Mouse (Mus musculus) hindbrain, embryonic 16.5 days (tissue): ENCODE results near the gene Ubald2. TPM values are rescaled to one million over a fixed set of nuclear protein-coding genes. Genes with fewer than 3 reads are reported as not detected.

Source experiments
- ATAC-seq: fragments of 200-750 bp; cut with Nextera tagmentation; 2 replicates; pipeline ENCODE4 v1.8.0; 2017; ENCODE audit warnings: moderate TSS enrichment, moderate library complexity
- H3K27ac ChIP-seq: fragments of 300-500 bp; sonication (generic); 2 replicates; pipeline ENCODE4 v1.5.1; 2014; ENCODE audit warnings: low read depth, mild to moderate bottlenecking, control low read depth, low read length, moderate library complexity
- H3K27me3 ChIP-seq: fragments of 300-500 bp; sonication (generic); replicated peaks from 2 replicates; pipeline ENCODE4 v1.6.1; 2014; ENCODE audit warnings: low read length; ENCODE audit not compliant: control insufficient read depth, insufficient read depth
- H3K36me3 ChIP-seq: fragments of 300-500 bp; sonication (generic); 2 replicates; pipeline ENCODE4 v1.6.1; 2014; ENCODE audit warnings: mild to moderate bottlenecking, low read length, moderate library complexity, mixed read lengths; ENCODE audit not compliant: control insufficient read depth, insufficient read depth
- H3K4me1 ChIP-seq: fragments of 300-500 bp; sonication (generic); 2 replicates; pipeline ENCODE4 v1.6.1; 2014; ENCODE audit warnings: low read depth, low read length; ENCODE audit not compliant: control insufficient read depth, insufficient read depth
- H3K4me2 ChIP-seq: fragments of 300-500 bp; sonication (generic); 2 replicates; pipeline ENCODE4 v1.6.1; 2014; ENCODE audit warnings: mild to moderate bottlenecking, low read length, control low read depth, moderate library complexity
- H3K4me3 ChIP-seq: fragments of 300-500 bp; sonication (generic); 2 replicates; pipeline ENCODE4 v1.5.1; 2014; ENCODE audit warnings: mild to moderate bottlenecking, low read length, control low read depth, moderate library complexity
- H3K9ac ChIP-seq: fragments of 300-500 bp; sonication (generic); 2 replicates; pipeline ENCODE4 v1.6.1; 2014; ENCODE audit warnings: low read depth, mild to moderate bottlenecking, control low read depth, low read length, moderate library complexity
- H3K9me3 ChIP-seq: fragments of 300-500 bp; sonication (generic); 2 replicates; pipeline ENCODE4 v1.6.1; 2014; ENCODE audit warnings: mild to moderate bottlenecking, low read length, moderate library complexity; ENCODE audit not compliant: control insufficient read depth
- WGBS: fragments of 180-500 bp; shearing (Covaris S2); extraction: QIAGEN DNeasy Blood & Tissue Kit; methylation state at CpG from one replicate; pipeline ENCODE4 v1.1.7; 2014; 5-methylcytosine and 5-hydroxymethylcytosine counted together
- polyA plus RNA-seq: library from polyadenylated mRNA; unstranded; fragments of >200 nt; fragmentation: Nextera tagmentation; extraction: Ambion mirVana; gene quantifications from 2 replicates; pipeline ENCODE4 v1.2.1, GENCODE M21; 2015

Gene Ubald2
- polyA plus RNA-seq, 1 experiment from 2014 or later: 28.3 TPM

GRCm38 (mm10) chr11:116439269-116440240 is 5.7 kb downstream of the Ubald2 start:
- no peak for ATAC-seq
- peaks cover 22% of the 10 kb centered on the region for H3K4me1 ChIP-seq
- WGBS: 89% methylated on average over 19 of the region's 19 CpGs
- no peaks in the 10 kb centered on the region for H3K9me3 ChIP-seq
- H3K4me2 ChIP-seq: no peak overlapping the region
- no peaks in the 10 kb centered on the region for H3K27me3 ChIP-seq
- H3K4me3 ChIP-seq: no peak overlapping the region
- no peak overlapping the region for H3K27ac ChIP-seq
- no peaks in the 10 kb centered on the region; the same call in 1 of the 2 replicates for H3K36me3 ChIP-seq
- no peak overlapping the region for H3K9ac ChIP-seq

- Histone ChIP-seq H3K4me3 (no peak overlapping the region), H3K4me1 (peaks cover 16% of the 10 kb centered on the region), H3K9ac (no peak overlapping the region), H3K36me3 (no peaks in the 10 kb centered on the region; the same call in 1 of the 2 replicates), H3K9me3 (no peaks in the 10 kb centered on the region), H3K4me2 (no peak overlapping the region), H3K27ac (no peak overlapping the region), H3K27me3 (no peaks in the 10 kb centered on the region)
- ATAC-seq: no peak
- 89% methylated on average over 7 of the region's 7 CpGs for WGBS
These were observed 6.6 kb downstream of the Ubald2 start for GRCm38 (mm10) chr11:116440408-116441068.

GRCm38 (mm10) chr11:116442129-116442866 is 8.4 kb downstream of the Ubald2 start:
- Histone ChIP-seq H3K4me3 (no peak overlapping the region), H3K4me2 (no peak overlapping the region), H3K36me3 (no peaks in the 10 kb centered on the region; the same call in 1 of the 2 replicates), H3K4me1 (peaks cover 4% of the 10 kb centered on the region; the same call in 1 of the 2 replicates), H3K9ac (no peak overlapping the region), H3K27me3 (peaks cover 10% of the 10 kb centered on the region), H3K9me3 (no peaks in the 10 kb centered on the region), H3K27ac (no peak overlapping the region)
- ATAC-seq: no peak
- WGBS: 74% methylated on average over 15 of the region's 15 CpGs

- Histone ChIP-seq H3K9ac (no peak overlapping the region), H3K9me3 (no peaks in the 10 kb centered on the region), H3K36me3 (no peaks in the 10 kb centered on the region), H3K4me1 (peaks cover 4% of the 10 kb centered on the region; the same call in 1 of the 2 replicates), H3K4me3 (no peak overlapping the region), H3K27ac (no peak overlapping the region), H3K27me3 (peaks cover 10% of the 10 kb centered on the region), H3K4me2 (no peak overlapping the region)
- ATAC-seq: no peak
- WGBS: 79% methylated on average over 6 of the region's 6 CpGs
These were observed 8.9 kb downstream of the Ubald2 start for GRCm38 (mm10) chr11:116442867-116443177.

- no peaks in the 10 kb centered on the region for H3K9me3 ChIP-seq
- whole genome bisulfite sequencing: 85% methylated on average over 6 of the region's 6 CpGs
- no peaks in the 10 kb centered on the region for H3K36me3 ChIP-seq
- H3K4me1 ChIP-seq: peaks cover 4% of the 10 kb centered on the region; the same call in 1 of the 2 replicates
- H3K9ac ChIP-seq: peak overlapping the region; percentile 29; the same call in 1 of the 2 replicates
- no peak overlapping the region for H3K27ac ChIP-seq
- ATAC-seq: no peak
- no peak overlapping the region for H3K4me3 ChIP-seq
- no peak overlapping the region for H3K4me2 ChIP-seq
- H3K27me3 ChIP-seq: peaks cover 10% of the 10 kb centered on the region
These were observed 9.4 kb downstream of the Ubald2 start for GRCm38 (mm10) chr11:116443311-116443710.

- Histone ChIP-seq H3K4me1 (peaks cover 4% of the 10 kb centered on the region; the same call in 1 of the 2 replicates), H3K4me2 (no peak overlapping the region), H3K9me3 (no peaks in the 10 kb centered on the region), H3K36me3 (no peaks in the 10 kb centered on the region), H3K4me3 (no peak overlapping the region), H3K27ac (no peak overlapping the region), H3K9ac (peak overlapping the region; percentile 29; the same call in 1 of the 2 replicates), H3K27me3 (peaks cover 10% of the 10 kb centered on the region)
- 84% methylated on average over 6 of the region's 6 CpGs for WGBS
- ATAC-seq: no peak
These were observed 10.0 kb downstream of the Ubald2 start for GRCm38 (mm10) chr11:116443935-116444334.

GRCm38 (mm10) chr11:116445596-116446307 is 11.9 kb downstream of the Ubald2 start:
- 33% methylated on average over 16 of the region's 16 CpGs for WGBS
- Histone ChIP-seq H3K27ac (no peak overlapping the region), H3K4me3 (no peak overlapping the region), H3K36me3 (no peaks in the 10 kb centered on the region), H3K27me3 (peaks cover 10% of the 10 kb centered on the region), H3K4me2 (no peak overlapping the region; the same call in 1 of the 2 replicates), H3K4me1 (peaks cover 4% of the 10 kb centered on the region; the same call in 1 of the 2 replicates), H3K9ac (no peak overlapping the region; the same call in 1 of the 2 replicates), H3K9me3 (peaks cover 1% of the 10 kb centered on the region; the same call in 1 of the 2 replicates)
- ATAC-seq: peak; percentile 64

GRCm38 (mm10) chr11:116446308-116446887 is 12.5 kb downstream of the Ubald2 start:
- peak overlapping the region; percentile 29; the same call in 1 of the 2 replicates for H3K9ac ChIP-seq
- WGBS: 16% methylated on average over 18 of the region's 19 CpGs
- no peak overlapping the region for H3K27ac ChIP-seq
- H3K4me1 ChIP-seq: peaks cover 4% of the 10 kb centered on the region; the same call in 1 of the 2 replicates
- 0 out of 2 replicates have a peak overlapping the region, but pooled peaks have one; percentile 14 for H3K4me3 ChIP-seq
- H3K36me3 ChIP-seq: no peaks in the 10 kb centered on the region
- peak; percentile 18; the same call in 1 of the 2 replicates for ATAC-seq
- peaks cover 2% of the 10 kb centered on the region; the same call in 1 of the 2 replicates for H3K9me3 ChIP-seq
- peak overlapping the region; percentile 16; the same call in 1 of the 2 replicates for H3K4me2 ChIP-seq
- H3K27me3 ChIP-seq: peaks cover 10% of the 10 kb centered on the region
